Mouse (Mus musculus) lung, embryonic 16.5 days (tissue): ENCODE data around the gene S100a10. TPM values are rescaled to one million over a fixed set of nuclear protein-coding genes. Genes with fewer than 3 reads are reported as not detected.

Experiments
- ATAC-seq: fragments of 200-750 bp; cut with Nextera tagmentation; 2 replicates; pipeline ENCODE4 v1.8.0; 2017; ENCODE audit warnings: low read depth, mild to moderate bottlenecking, moderate library complexity
- H3K27ac ChIP-seq: fragments of 300-500 bp; sonication (generic); 2 replicates; pipeline ENCODE4 v1.5.1; 2014; ENCODE audit warnings: mild to moderate bottlenecking, control low read depth, low read length
- H3K27me3 ChIP-seq: fragments of 300-500 bp; sonication (generic); 2 replicates; pipeline ENCODE4 v1.6.1; 2014; ENCODE audit warnings: low read depth, low read length, mixed read lengths; ENCODE audit not compliant: control insufficient read depth, insufficient read depth
- H3K36me3 ChIP-seq: fragments of 300-500 bp; sonication (generic); 2 replicates; pipeline ENCODE4 v1.6.1; 2014; ENCODE audit warnings: low read length; ENCODE audit not compliant: control insufficient read depth, insufficient read depth
- H3K4me1 ChIP-seq: fragments of 300-500 bp; sonication (generic); replicated peaks from 2 replicates; pipeline ENCODE4 v1.6.1; 2014; ENCODE audit warnings: low read length, mixed read lengths; ENCODE audit not compliant: control insufficient read depth, insufficient read depth
- H3K4me2 ChIP-seq: fragments of 300-500 bp; sonication (generic); 2 replicates; pipeline ENCODE4 v1.6.1; 2014; ENCODE audit warnings: low read depth, low read length, control low read depth
- H3K4me3 ChIP-seq: fragments of 300-500 bp; sonication (generic); 2 replicates; pipeline ENCODE4 v1.5.1; 2014; ENCODE audit warnings: mild to moderate bottlenecking, low read length, control low read depth
- H3K9ac ChIP-seq: fragments of 300-500 bp; sonication (generic); 2 replicates; pipeline ENCODE4 v1.6.1; 2014; ENCODE audit warnings: low read length, control low read depth
- H3K9me3 ChIP-seq: fragments of 300-500 bp; sonication (generic); 2 replicates; pipeline ENCODE4 v1.6.1; 2016; ENCODE audit warnings: low read length; ENCODE audit not compliant: control insufficient read depth
- WGBS: fragments of 180-500 bp; shearing (Covaris S2); extraction: QIAGEN DNeasy Blood & Tissue Kit; methylation state at CpG from one replicate; pipeline ENCODE4 v1.1.7; 2014; 5-methylcytosine and 5-hydroxymethylcytosine counted together
- polyA plus RNA-seq: library from polyadenylated mRNA; unstranded; fragments of >200 nt; fragmentation: Nextera tagmentation; extraction: Ambion mirVana; gene quantifications from 2 replicates; pipeline ENCODE4 v1.2.1, GENCODE M21; 2015

Gene S100a10
- polyA plus RNA-seq, 1 experiment from 2014 or later = 320 TPM

DNA sequence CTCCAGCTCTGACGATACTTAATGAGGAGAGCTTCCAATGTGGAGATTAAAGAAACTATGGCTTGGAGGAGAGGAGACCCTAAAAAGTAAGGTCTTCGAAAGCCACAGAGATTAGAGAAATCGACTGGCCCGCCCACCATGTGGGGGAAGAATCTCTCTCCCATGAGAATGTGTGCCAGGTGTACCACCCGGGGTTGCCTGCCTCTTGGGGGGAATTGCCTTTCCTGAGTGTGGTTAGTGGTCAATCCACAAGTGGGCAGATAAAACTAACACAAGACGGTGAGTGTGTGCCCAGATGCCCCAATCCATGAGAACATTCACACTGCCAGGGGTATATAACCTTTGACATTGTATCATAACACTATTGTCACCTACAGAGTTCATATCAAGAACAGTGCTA, 12.8 kb downstream of the S100a10 start:
- peaks cover 7% of the 10 kb centered on the region for H3K4me1 ChIP-seq
- no peak overlapping the region for H3K27ac ChIP-seq
- no peak for ATAC-seq
- no peak overlapping the region for H3K4me2 ChIP-seq
- H3K36me3 ChIP-seq = peaks cover 17% of the 10 kb centered on the region
- H3K9ac ChIP-seq = no peak overlapping the region
- no peaks in the 10 kb centered on the region for H3K9me3 ChIP-seq
- WGBS = 83% methylated on average over 6 of the region's 6 CpGs
- no peak overlapping the region for H3K4me3 ChIP-seq
- H3K27me3 ChIP-seq = no peaks in the 10 kb centered on the region

GRCm38 (mm10) chr3:93568428-93569040, 13.7 kb downstream of the S100a10 start:
- H3K27me3 ChIP-seq = no peaks in the 10 kb centered on the region
- H3K9ac ChIP-seq = no peak overlapping the region
- WGBS = 30% methylated on average over 7 of the region's 7 CpGs
- peaks cover 7% of the 10 kb centered on the region for H3K4me1 ChIP-seq
- ATAC-seq = peak; percentile 84
- H3K9me3 ChIP-seq = no peaks in the 10 kb centered on the region
- H3K4me3 ChIP-seq = no peak overlapping the region
- peaks cover 11% of the 10 kb centered on the region; the same call in 1 of the 2 replicates for H3K36me3 ChIP-seq
- peak overlapping the region; percentile 61 for H3K27ac ChIP-seq
- H3K4me2 ChIP-seq = 0 out of 2 replicates have a peak overlapping the region, but pooled peaks have one; percentile 3

DNA sequence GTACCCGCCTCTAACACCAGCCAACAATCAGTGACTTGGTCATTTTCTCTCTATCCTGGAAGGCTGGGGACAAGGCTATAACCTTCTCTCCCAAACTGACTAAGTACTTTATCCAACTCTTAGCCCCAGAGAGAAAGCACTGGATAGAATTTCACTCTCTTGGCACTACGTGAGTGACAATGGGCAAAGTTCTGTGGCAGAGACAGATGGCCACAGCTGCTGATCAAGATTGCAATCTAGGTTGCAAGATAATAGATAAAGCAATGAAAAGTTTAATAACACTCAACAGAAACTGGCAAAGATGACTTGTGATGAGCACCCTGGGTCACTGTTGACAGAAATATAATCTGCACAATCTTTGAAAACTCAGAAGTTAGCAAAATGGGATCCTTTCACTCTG, 14.2 kb downstream of the S100a10 start:
- WGBS = 40% methylated on average over 2 of the region's 2 CpGs
- Histone ChIP-seq H3K27me3 (no peaks in the 10 kb centered on the region), H3K9me3 (no peaks in the 10 kb centered on the region), H3K36me3 (peaks cover 9% of the 10 kb centered on the region; the same call in 1 of the 2 replicates), H3K4me1 (peaks cover 7% of the 10 kb centered on the region), H3K4me3 (no peak overlapping the region), H3K9ac (no peak overlapping the region), H3K27ac (peak overlapping the region; percentile 61), H3K4me2 (no peak overlapping the region)
- ATAC-seq = no peak

GRCm38 (mm10) chr3:93572058-93572791, 17.3 kb downstream of the S100a10 start:
- Histone ChIP-seq H3K4me3 (no peak overlapping the region), H3K4me1 (peaks cover 7% of the 10 kb centered on the region), H3K9me3 (no peaks in the 10 kb centered on the region), H3K27me3 (no peaks in the 10 kb centered on the region), H3K36me3 (no peaks in the 10 kb centered on the region), H3K27ac (no peak overlapping the region), H3K4me2 (no peak overlapping the region), H3K9ac (no peak overlapping the region)
- 63% methylated on average over 5 of the region's 5 CpGs for WGBS
- ATAC-seq = no peak

DNA sequence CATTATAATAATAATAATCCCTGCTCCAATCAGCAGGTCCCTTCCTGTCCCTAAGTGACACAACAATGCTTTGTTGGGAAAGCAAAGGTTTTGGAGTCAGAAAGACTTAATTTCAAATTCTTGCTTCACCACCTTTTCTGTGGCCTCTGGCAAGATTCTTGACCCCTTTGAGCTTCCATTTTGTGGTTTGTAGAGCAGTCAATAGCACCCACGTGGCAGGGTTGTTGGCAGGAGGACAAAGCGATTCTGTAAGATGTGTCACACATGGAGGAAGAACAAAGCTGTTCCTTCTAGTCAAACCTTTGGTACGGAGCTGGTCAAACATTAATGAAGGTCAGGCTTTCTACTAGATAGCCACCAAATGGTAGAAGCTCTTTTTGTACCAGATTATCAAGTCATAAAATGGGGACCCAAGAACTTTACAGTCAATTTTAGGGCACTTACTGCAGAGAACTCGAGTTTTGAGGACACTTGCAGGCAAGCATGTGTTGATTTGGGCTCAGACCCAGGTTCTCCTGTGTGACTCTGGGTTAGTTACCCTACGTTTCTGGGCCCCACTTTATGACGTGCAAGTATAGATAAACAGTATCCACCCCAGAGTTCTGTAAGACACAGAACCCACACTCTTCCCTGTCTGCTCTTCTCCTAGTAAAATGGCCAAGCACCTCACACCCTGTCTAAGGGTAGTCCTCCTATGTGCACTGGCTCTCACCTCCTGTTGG, 24.6 kb downstream of the S100a10 start:
- Histone ChIP-seq H3K9me3 (no peaks in the 10 kb centered on the region), H3K4me1 (no peaks in the 10 kb centered on the region), H3K27ac (no peak overlapping the region), H3K4me3 (no peak overlapping the region), H3K36me3 (no peaks in the 10 kb centered on the region), H3K27me3 (no peaks in the 10 kb centered on the region), H3K9ac (no peak overlapping the region), H3K4me2 (no peak overlapping the region)
- 39% methylated on average over 6 of the region's 6 CpGs for WGBS
- no peak for ATAC-seq

- Histone ChIP-seq H3K4me3 (no peak overlapping the region), H3K27ac (no peak overlapping the region), H3K4me2 (no peak overlapping the region), H3K9ac (no peak overlapping the region), H3K27me3 (no peaks in the 10 kb centered on the region), H3K4me1 (no peaks in the 10 kb centered on the region), H3K9me3 (no peaks in the 10 kb centered on the region), H3K36me3 (no peaks in the 10 kb centered on the region)
- 87% methylated on average over 2 of the region's 2 CpGs for WGBS
- ATAC-seq = no peak
Measured at GRCm38 (mm10) chr3:93580039-93580403, 25.1 kb downstream of the S100a10 start.

- H3K4me3 ChIP-seq = no peak overlapping the region
- no peaks in the 10 kb centered on the region for H3K9me3 ChIP-seq
- H3K4me2 ChIP-seq = no peak overlapping the region
- H3K27me3 ChIP-seq = no peaks in the 10 kb centered on the region
- no peak overlapping the region for H3K27ac ChIP-seq
- no peak overlapping the region for H3K9ac ChIP-seq
- no peak for ATAC-seq
- H3K36me3 ChIP-seq = no peaks in the 10 kb centered on the region
- no peaks in the 10 kb centered on the region for H3K4me1 ChIP-seq
- WGBS = 47% methylated on average over 2 of the region's 2 CpGs
Measured at GRCm38 (mm10) chr3:93580946-93581345, 26.1 kb downstream of the S100a10 start.

DNA sequence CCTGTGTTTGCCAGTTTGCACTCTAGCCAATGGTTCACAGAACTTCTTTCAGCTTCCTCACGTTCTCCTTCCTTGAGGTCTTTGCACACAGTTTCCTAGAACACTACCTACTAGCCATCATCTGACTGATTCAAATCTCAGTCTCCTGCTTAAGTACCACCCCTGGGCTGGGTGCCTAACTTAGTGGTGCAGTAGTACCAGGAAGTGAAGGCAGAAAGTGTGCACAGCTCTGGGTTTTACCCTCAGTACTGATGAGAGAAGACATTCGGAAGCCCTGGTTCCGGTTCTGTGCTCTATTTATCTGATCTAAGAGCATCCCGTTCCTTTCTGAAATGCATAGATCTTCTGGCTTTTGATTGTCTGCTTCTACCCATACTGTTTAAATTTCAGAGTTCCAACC, 26.8 kb downstream of the S100a10 start:
- Histone ChIP-seq H3K27ac (no peak overlapping the region), H3K4me2 (no peak overlapping the region), H3K4me3 (no peak overlapping the region), H3K9me3 (no peaks in the 10 kb centered on the region), H3K36me3 (no peaks in the 10 kb centered on the region), H3K4me1 (no peaks in the 10 kb centered on the region), H3K27me3 (no peaks in the 10 kb centered on the region), H3K9ac (no peak overlapping the region)
- ATAC-seq = no peak
- WGBS = 76% methylated on average over 4 of the region's 4 CpGs

DNA sequence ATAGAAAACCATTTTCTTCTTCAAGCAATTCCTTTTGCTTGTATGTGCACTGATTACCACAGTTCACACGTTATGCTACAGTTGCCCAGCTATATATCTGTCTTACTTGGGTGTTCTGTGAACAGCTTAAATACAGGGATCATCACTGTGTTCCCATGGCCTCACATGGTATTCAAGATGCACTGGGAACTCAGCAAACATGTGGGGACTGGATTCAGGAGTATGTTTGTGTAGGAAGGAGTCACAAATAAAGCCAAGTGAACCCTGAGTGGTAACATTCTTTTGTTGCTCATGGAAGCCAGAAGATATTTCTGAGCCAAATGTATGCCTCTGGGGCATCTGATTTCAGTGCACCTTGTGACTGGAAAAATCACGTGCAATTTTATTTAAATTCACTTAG, 28.2 kb downstream of the S100a10 start:
- WGBS = 57% methylated on average over 2 of the region's 2 CpGs
- H3K4me3 ChIP-seq = no peak overlapping the region
- no peak overlapping the region for H3K27ac ChIP-seq
- no peak overlapping the region for H3K9ac ChIP-seq
- H3K4me1 ChIP-seq = no peaks in the 10 kb centered on the region
- H3K9me3 ChIP-seq = no peaks in the 10 kb centered on the region
- H3K27me3 ChIP-seq = no peaks in the 10 kb centered on the region
- H3K4me2 ChIP-seq = no peak overlapping the region
- H3K36me3 ChIP-seq = no peaks in the 10 kb centered on the region
- ATAC-seq = no peak
